Mouse (Mus musculus): ENCODE measurements at regions not wholly inside any gene's neighbourhood (a gene's known extent, or its start where the extent isn't known, plus 50 kb on each side); places are given as distances from the start of the nearest gene placed in this dataset.

DNA sequence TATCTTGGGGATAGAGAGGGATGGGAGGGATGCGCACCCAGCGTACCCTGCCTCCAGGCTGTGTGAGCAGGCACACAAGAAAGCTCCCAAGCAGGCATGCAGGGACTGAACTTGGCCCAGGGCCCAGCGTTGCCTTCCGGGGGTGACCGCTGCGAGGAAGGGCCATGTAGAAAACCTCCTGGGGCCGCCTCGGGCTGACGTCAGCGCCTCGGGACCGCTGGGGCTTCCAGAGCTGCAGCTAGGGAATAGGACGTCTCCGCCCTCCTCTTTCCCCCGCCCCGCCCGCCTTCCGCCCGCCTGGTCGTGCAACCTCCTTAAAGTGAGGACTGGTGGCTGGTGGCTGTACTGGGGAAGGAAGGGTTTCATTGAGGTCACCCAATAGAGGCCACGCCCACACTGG lies 948.4 kb downstream of the 4930447A16Rik start:
- no peak for TF ChIP-seq FLI1 (IDR thresholded peaks at IDR 0.05; ENCODE audit: low read length)
- TF ChIP-seq GATA1 (IDR thresholded peaks at IDR 0.05; ENCODE audit: borderline replicate concordance, low read length): no peak
